In the genomic region with DNA sequence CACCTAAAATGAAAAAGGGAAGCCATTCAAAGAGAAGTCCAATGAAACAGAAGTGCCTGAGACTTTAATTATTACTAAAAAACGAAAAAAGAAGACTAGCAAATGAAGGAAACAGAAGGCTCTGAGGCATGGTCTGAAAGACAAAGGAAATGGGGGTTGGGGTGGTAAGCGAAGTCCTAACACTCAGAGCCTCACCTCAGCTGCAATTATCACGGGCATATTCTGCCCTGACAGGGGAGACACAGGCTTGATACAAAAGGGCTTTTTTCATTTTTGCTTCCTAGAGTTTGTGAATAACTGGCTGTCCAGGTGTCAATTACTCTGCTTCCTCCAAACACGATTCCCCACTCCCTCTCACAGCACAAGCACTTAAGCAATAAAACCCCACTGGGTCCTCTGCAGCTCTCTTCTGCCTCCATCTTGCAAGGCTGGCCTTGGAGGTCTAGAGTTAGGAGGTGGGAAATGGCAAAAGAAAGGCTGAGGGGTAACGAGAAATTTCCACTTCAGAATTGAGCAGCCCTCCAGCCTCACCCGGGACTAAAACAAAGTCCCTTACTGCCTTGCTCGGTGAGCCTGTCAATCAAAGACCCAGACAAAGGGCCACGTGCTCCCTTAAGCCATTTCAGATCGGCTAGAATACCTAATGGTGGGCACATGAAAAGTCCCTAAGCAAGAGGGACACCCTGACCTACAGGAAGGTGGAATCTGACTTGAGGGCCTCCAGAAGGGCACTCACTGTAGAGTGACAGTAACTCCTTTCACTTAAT, we compare ENCODE assay signal across 17 mouse cellular contexts.
DNase-seq lines count a peak whose midpoint lies in the region; ATAC-seq and TF ChIP-seq lines count a peak whose summit lies in the region.
"Had no signal": no experiment of that assay in that cellular context is flagged by ENCODE, and none has a peak within 500 bp of the region (broad histone marks: within the 10 kb centered on the region; RNA-seq: fewer than 3 reads in every experiment).

No protein-coding gene starts in this region.

- WGBS in hindbrain, embryonic 11.5 days, result 36% methylated on average over 9 of the region's 9 CpGs
- WGBS in hindbrain, postnatal 0 days, result 30% methylated on average over 9 of the region's 9 CpGs
- WGBS in embryonic facial prominence, embryonic 10.5 days, result 36% methylated on average over 9 of the region's 9 CpGs
- 13% methylated on average over 9 of the region's 9 CpGs for WGBS in forebrain, embryonic 16.5 days

- H3K4me1 ChIP-seq in hindbrain, embryonic 11.5 days (replicated peaks; ENCODE audit: control insufficient read depth, insufficient read depth, low read length), result 0 out of 2 replicates have a peak, but pooled peaks cover 2% of the 10 kb centered on the region
- no peaks in the 10 kb centered on the region; the same call in 1 of the 2 replicates for H3K4me1 ChIP-seq in hindbrain, postnatal 0 days (ENCODE audit: insufficient read depth, low read length)
- H3K4me1 ChIP-seq in embryonic facial prominence, embryonic 10.5 days, result peaks cover 17% of the 10 kb centered on the region
- H3K4me1 ChIP-seq in forebrain, embryonic 16.5 days (replicated peaks; ENCODE audit: control insufficient read depth, insufficient read depth, low read length), result peaks cover 3% of the 10 kb centered on the region; the same call in 1 of the 2 replicates
- H3K4me1 ChIP-seq: liver, embryonic 12.5 days had no signal

- peak overlapping the region; percentile 24; the same call in 1 of the 2 replicates for H3K27ac ChIP-seq in hindbrain, embryonic 11.5 days (ENCODE audit: low read depth, low read length)
- H3K27ac ChIP-seq in hindbrain, postnatal 0 days, result no peak overlapping the region
- H3K27ac ChIP-seq in embryonic facial prominence, embryonic 10.5 days (replicated peaks), result peak overlapping the region; percentile 66
- H3K27ac ChIP-seq in forebrain, embryonic 16.5 days (ENCODE audit: low read length), result no peak overlapping the region
- H3K27ac ChIP-seq: liver, embryonic 12.5 days had no signal

- no peak for ATAC-seq in hindbrain, embryonic 11.5 days (ENCODE audit: low FRiP score)
- ATAC-seq in hindbrain, postnatal 0 days, result no peak
- 0 out of 2 replicates have a peak, but pooled peaks have one; percentile 11 for ATAC-seq in forebrain, embryonic 16.5 days
- ATAC-seq: liver, embryonic 12.5 days; lung, postnatal 0 days had no signal

- no peak overlapping the region for H3K9ac ChIP-seq in hindbrain, embryonic 11.5 days (ENCODE audit: low read depth, low read length)
- H3K9ac ChIP-seq in hindbrain, postnatal 0 days (replicated peaks; ENCODE audit: low read length), result no peak overlapping the region
- no peak overlapping the region for H3K9ac ChIP-seq in forebrain, embryonic 16.5 days (replicated peaks; ENCODE audit: low read depth, low read length)
- H3K9ac ChIP-seq: liver, embryonic 12.5 days had no signal

- no peak overlapping the region for H3K4me2 ChIP-seq in hindbrain, embryonic 11.5 days (replicated peaks; ENCODE audit: low read depth, low read length)
- no peak overlapping the region for H3K4me2 ChIP-seq in hindbrain, postnatal 0 days (ENCODE audit: low read depth, low read length)
- H3K4me2 ChIP-seq in forebrain, embryonic 16.5 days (ENCODE audit: low read length), result no peak overlapping the region
- H3K4me2 ChIP-seq: heart, embryonic 11.5 days; liver, embryonic 12.5 days had no signal

- no peaks in the 10 kb centered on the region for H3K27me3 ChIP-seq in hindbrain, embryonic 11.5 days (ENCODE audit: control insufficient read depth, insufficient read depth, low read length)
- H3K27me3 ChIP-seq in hindbrain, postnatal 0 days (ENCODE audit: insufficient read depth, low read length), result no peaks in the 10 kb centered on the region
- H3K27me3 ChIP-seq in embryonic facial prominence, embryonic 10.5 days (replicated peaks; ENCODE audit: low read depth, poor library complexity, severe bottlenecking), result no peaks in the 10 kb centered on the region
- H3K27me3 ChIP-seq in forebrain, embryonic 16.5 days (replicated peaks; ENCODE audit: control insufficient read depth, insufficient read depth, low read length), result no peaks in the 10 kb centered on the region
- H3K27me3 ChIP-seq: liver, embryonic 12.5 days had no signal

- no peak overlapping the region for H3K4me3 ChIP-seq in hindbrain, embryonic 11.5 days (ENCODE audit: low read depth, low read length)
- H3K4me3 ChIP-seq in hindbrain, postnatal 0 days (ENCODE audit: low read length), result no peak overlapping the region
- no peak overlapping the region for H3K4me3 ChIP-seq in embryonic facial prominence, embryonic 10.5 days
- H3K4me3 ChIP-seq in forebrain, embryonic 16.5 days (replicated peaks; ENCODE audit: low read length), result no peak overlapping the region
- H3K4me3 ChIP-seq: erythroblast, embryonic 14.5 days; liver, embryonic 12.5 days had no signal

- DNase-seq in hindbrain, embryonic 11.5 days (ENCODE audit: low spot score), result peak; percentile 32
- DNase-seq in hindbrain, postnatal 0 days (ENCODE audit: low spot score), result no peak
- peak; percentile 21 for DNase-seq in embryonic facial prominence, embryonic 10.5 days (ENCODE audit: low spot score)
- DNase-seq in naive thymus-derived CD4-positive, alpha-beta T cell, adult 2 months (ENCODE audit: low read depth), result peak; percentile 40
- no peak for DNase-seq in left cerebral cortex, adult 9 months (ENCODE audit: low spot score in 2 of 2)
- no peak for DNase-seq in right cerebral cortex, postnatal 10 days (ENCODE audit: low spot score in 2 of 2)
- no peak for DNase-seq in frontal cortex, postnatal 25 days (ENCODE audit: low spot score in 2 of 2)
- DNase-seq: adrenal gland, postnatal 14 days; cerebellum, adult 9-10 months; kidney, adult 11 months; kidney, postnatal 25 days; layer of hippocampus, adult 9-11 months had no signal

- no peaks in the 10 kb centered on the region for H3K9me3 ChIP-seq in hindbrain, embryonic 11.5 days (ENCODE audit: control insufficient read depth, low read length)
- no peaks in the 10 kb centered on the region for H3K9me3 ChIP-seq in hindbrain, postnatal 0 days (ENCODE audit: low read length)
- H3K9me3 ChIP-seq in embryonic facial prominence, embryonic 10.5 days, result no peaks in the 10 kb centered on the region
- H3K9me3 ChIP-seq in forebrain, embryonic 16.5 days (ENCODE audit: control insufficient read depth, low read length), result no peaks in the 10 kb centered on the region
- H3K9me3 ChIP-seq: liver, embryonic 12.5 days had no signal

- no peak for TF ChIP-seq CTCF in hindbrain, postnatal 0 days (IDR thresholded peaks at IDR 0.05; ENCODE audit: low read depth)

- H3K36me3 ChIP-seq in hindbrain, embryonic 11.5 days (ENCODE audit: control insufficient read depth, insufficient read depth, low read length), result no peaks in the 10 kb centered on the region
- H3K36me3 ChIP-seq in hindbrain, postnatal 0 days (ENCODE audit: insufficient read depth, low read length), result no peaks in the 10 kb centered on the region
- no peaks in the 10 kb centered on the region for H3K36me3 ChIP-seq in embryonic facial prominence, embryonic 10.5 days (replicated peaks)
- no peaks in the 10 kb centered on the region for H3K36me3 ChIP-seq in forebrain, embryonic 16.5 days (ENCODE audit: control insufficient read depth, insufficient read depth)
- H3K36me3 ChIP-seq: liver, embryonic 12.5 days had no signal

Comparison
In these comparisons a context has a peak if more than half of its experiments do, and no peak if none do; other contexts are left out.
1. DNase-seq: peak in hindbrain, embryonic 11.5 days (single experiment), embryonic facial prominence, embryonic 10.5 days (single experiment) and naive thymus-derived CD4-positive, alpha-beta T cell, adult 2 months (single experiment); none in hindbrain, postnatal 0 days (single experiment), left cerebral cortex, adult 9 months (0 of 2), right cerebral cortex, postnatal 10 days (0 of 2) and frontal cortex, postnatal 25 days (0 of 2).
2. H3K27ac ChIP-seq: peak in hindbrain, embryonic 11.5 days (single experiment) and embryonic facial prominence, embryonic 10.5 days (single experiment); none in hindbrain, postnatal 0 days (single experiment) and forebrain, embryonic 16.5 days (single experiment).